Mouse (Mus musculus): ENCODE data around the gene Rpa1. TPM values are rescaled to one million over a fixed set of nuclear protein-coding genes. Genes with fewer than 3 reads are reported as not detected.
A peak's percentile ranks its signal among the peaks of the same experiment; 100 is the strongest.

Rpa1 gene
- polyA plus RNA-seq, 1 experiment from 2014 or later = 149 TPM

DNA sequence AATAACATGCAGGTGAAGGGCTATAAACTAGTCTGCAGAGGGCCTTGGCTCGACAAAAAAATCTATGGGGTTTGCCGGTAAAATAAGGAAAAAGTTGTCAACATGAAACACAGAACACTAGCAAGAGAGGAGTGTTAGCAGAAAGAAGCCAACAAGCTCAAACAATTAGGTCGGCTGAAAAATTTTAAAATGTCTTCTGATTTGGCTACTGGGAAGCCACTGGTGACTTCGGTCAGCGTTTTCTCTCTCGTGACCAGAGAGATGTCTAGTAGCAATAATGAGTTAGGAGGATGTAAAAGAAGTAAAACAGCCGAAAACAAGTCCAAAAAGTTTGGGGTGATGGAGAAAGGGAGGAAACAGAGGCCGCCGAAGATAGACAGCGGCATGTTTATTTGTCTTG is 528 bp downstream of the Rpa1 start:
- 1% methylated on average over 10 of the region's 10 CpGs for WGBS
- Histone ChIP-seq H3K9ac (ENCODE audit: low read depth, low read length) (peak overlapping the region; percentile 93), H3K4me3 (ENCODE audit: low read depth, low read length) (peak overlapping the region; percentile 77), H3K4me1 (replicated peaks; ENCODE audit: control insufficient read depth, insufficient read depth, low read length) (peaks cover 34% of the 10 kb centered on the region), H3K36me3 (ENCODE audit: control insufficient read depth, insufficient read depth, low read length) (no peaks in the 10 kb centered on the region), H3K9me3 (ENCODE audit: control insufficient read depth, low read length) (no peaks in the 10 kb centered on the region), H3K27ac (ENCODE audit: low read depth, low read length) (peak overlapping the region; percentile 67; the same call in 1 of the 2 replicates), H3K27me3 (replicated peaks; ENCODE audit: control insufficient read depth, insufficient read depth, low read length) (no peaks in the 10 kb centered on the region), H3K4me2 (peak overlapping the region; percentile 91)
- no peak for ATAC-seq (replicated peaks; ENCODE audit: low FRiP score)
- DNase-seq (ENCODE audit: low spot score) = no peak

GRCm38 (mm10) chr11:75347188-75347585 is 937 bp downstream of the Rpa1 start:
- 0 out of 2 replicates have a peak, but pooled peaks cover under 1% of the 10 kb centered on the region for H3K36me3 ChIP-seq (ENCODE audit: control insufficient read depth, insufficient read depth, low read length)
- no peaks in the 10 kb centered on the region for H3K9me3 ChIP-seq (ENCODE audit: control insufficient read depth, low read length)
- peak overlapping the region; percentile 91 for H3K4me2 ChIP-seq
- 0 out of 2 replicates have a peak overlapping the region, but pooled peaks have one; percentile 67 for H3K27ac ChIP-seq (ENCODE audit: low read depth, low read length)
- peak overlapping the region; percentile 93 for H3K9ac ChIP-seq (ENCODE audit: low read depth, low read length)
- no peaks in the 10 kb centered on the region for H3K27me3 ChIP-seq (replicated peaks; ENCODE audit: control insufficient read depth, insufficient read depth, low read length)
- peak overlapping the region; percentile 77 for H3K4me3 ChIP-seq (ENCODE audit: low read depth, low read length)
- peaks cover 34% of the 10 kb centered on the region for H3K4me1 ChIP-seq (replicated peaks; ENCODE audit: control insufficient read depth, insufficient read depth, low read length)
- no peak for DNase-seq (ENCODE audit: low spot score)
- 47% methylated on average over 10 of the region's 10 CpGs for WGBS
- ATAC-seq (replicated peaks; ENCODE audit: low FRiP score) = no peak

GRCm38 (mm10) chr11:75346556-75347187 is 1.5 kb downstream of the Rpa1 start:
- Histone ChIP-seq H3K27me3 (replicated peaks; ENCODE audit: control insufficient read depth, insufficient read depth, low read length) (no peaks in the 10 kb centered on the region), H3K27ac (ENCODE audit: low read depth, low read length) (no peak overlapping the region), H3K4me2 (peak overlapping the region; percentile 91), H3K9ac (ENCODE audit: low read depth, low read length) (peak overlapping the region; percentile 53), H3K9me3 (ENCODE audit: control insufficient read depth, low read length) (no peaks in the 10 kb centered on the region), H3K4me1 (replicated peaks; ENCODE audit: control insufficient read depth, insufficient read depth, low read length) (peaks cover 34% of the 10 kb centered on the region), H3K4me3 (ENCODE audit: low read depth, low read length) (peak overlapping the region; percentile 77), H3K36me3 (ENCODE audit: control insufficient read depth, insufficient read depth, low read length) (peaks cover 2% of the 10 kb centered on the region; the same call in 1 of the 2 replicates)
- ATAC-seq (replicated peaks; ENCODE audit: low FRiP score) (no peak), DNase-seq (ENCODE audit: low spot score) (no peak)
- WGBS = 82% methylated on average over 3 of the region's 4 CpGs

DNA sequence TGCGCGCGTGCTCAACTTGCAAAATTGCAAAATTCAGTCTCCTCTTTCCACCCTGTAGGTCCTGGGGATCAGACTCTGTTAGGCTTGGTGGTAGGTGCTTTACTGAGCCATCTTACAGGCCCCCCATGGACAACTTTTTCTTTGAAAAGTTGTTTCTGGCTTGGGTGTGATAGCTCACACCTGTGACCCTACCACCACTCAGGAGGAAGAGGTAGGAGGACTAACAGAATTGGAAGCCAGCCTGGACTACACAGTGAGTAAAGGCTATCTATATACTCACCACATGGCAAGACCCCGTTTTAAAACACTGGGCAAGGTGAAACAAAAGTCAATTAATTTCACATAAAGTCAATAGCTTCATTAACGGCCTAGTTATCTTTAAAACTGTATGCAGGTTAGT is 3.4 kb downstream of the Rpa1 start:
- ATAC-seq (replicated peaks; ENCODE audit: low FRiP score) (no peak), DNase-seq (ENCODE audit: low spot score) (no peak)
- Histone ChIP-seq H3K4me2 (no peak overlapping the region), H3K27me3 (replicated peaks; ENCODE audit: control insufficient read depth, insufficient read depth, low read length) (no peaks in the 10 kb centered on the region), H3K36me3 (ENCODE audit: control insufficient read depth, insufficient read depth, low read length) (peaks cover 16% of the 10 kb centered on the region; the same call in 1 of the 2 replicates), H3K27ac (ENCODE audit: low read depth, low read length) (0 out of 2 replicates have a peak overlapping the region, but pooled peaks have one; percentile 7), H3K4me1 (replicated peaks; ENCODE audit: control insufficient read depth, insufficient read depth, low read length) (peaks cover 29% of the 10 kb centered on the region), H3K9me3 (ENCODE audit: control insufficient read depth, low read length) (no peaks in the 10 kb centered on the region), H3K9ac (ENCODE audit: low read depth, low read length) (no peak overlapping the region), H3K4me3 (ENCODE audit: low read depth, low read length) (no peak overlapping the region)
- 89% methylated on average over 5 of the region's 5 CpGs for WGBS

DNA sequence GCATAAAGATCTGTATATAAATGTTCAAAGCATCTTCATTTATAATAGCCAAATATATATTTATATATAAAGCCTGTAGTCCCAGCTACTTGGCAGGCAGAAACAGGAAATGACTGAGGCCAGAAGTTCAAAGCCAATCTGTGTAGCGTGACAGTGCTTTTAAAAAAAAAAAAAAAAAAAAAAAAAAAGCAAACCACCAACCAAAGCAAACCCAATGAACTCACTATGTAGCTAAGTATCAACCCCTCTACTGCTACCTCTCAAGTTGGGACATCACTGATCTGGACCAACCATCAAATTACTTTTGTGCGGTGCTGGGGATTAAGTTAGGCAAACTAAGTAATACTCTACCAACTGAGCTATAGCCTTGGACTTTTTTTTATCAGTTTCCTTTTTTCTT is 4.0 kb downstream of the Rpa1 start:
- H3K36me3 ChIP-seq (ENCODE audit: control insufficient read depth, insufficient read depth, low read length) = peaks cover 20% of the 10 kb centered on the region; the same call in 1 of the 2 replicates
- 76% methylated on average over 2 of the region's 2 CpGs for WGBS
- H3K4me1 ChIP-seq (replicated peaks; ENCODE audit: control insufficient read depth, insufficient read depth, low read length) = peaks cover 29% of the 10 kb centered on the region
- no peak for ATAC-seq (replicated peaks; ENCODE audit: low FRiP score)
- no peak overlapping the region for H3K4me3 ChIP-seq (ENCODE audit: low read depth, low read length)
- no peak for DNase-seq (ENCODE audit: low spot score)
- no peak overlapping the region for H3K27ac ChIP-seq (ENCODE audit: low read depth, low read length)
- no peak overlapping the region for H3K9ac ChIP-seq (ENCODE audit: low read depth, low read length)
- H3K4me2 ChIP-seq = no peak overlapping the region
- H3K27me3 ChIP-seq (replicated peaks; ENCODE audit: control insufficient read depth, insufficient read depth, low read length) = no peaks in the 10 kb centered on the region
- H3K9me3 ChIP-seq (ENCODE audit: control insufficient read depth, low read length) = no peaks in the 10 kb centered on the region

GRCm38 (mm10) chr11:75343096-75343495 is 5.0 kb downstream of the Rpa1 start:
- H3K36me3 ChIP-seq (ENCODE audit: control insufficient read depth, insufficient read depth, low read length) = peaks cover 25% of the 10 kb centered on the region; the same call in 1 of the 2 replicates
- no peak overlapping the region for H3K4me2 ChIP-seq
- H3K27ac ChIP-seq (ENCODE audit: low read depth, low read length) = no peak overlapping the region
- H3K9me3 ChIP-seq (ENCODE audit: control insufficient read depth, low read length) = no peaks in the 10 kb centered on the region
- 85% methylated on average over 2 of the region's 2 CpGs for WGBS
- no peak overlapping the region for H3K4me3 ChIP-seq (ENCODE audit: low read depth, low read length)
- DNase-seq (ENCODE audit: low spot score) (no peak), ATAC-seq (replicated peaks; ENCODE audit: low FRiP score) (no peak)
- peaks cover 27% of the 10 kb centered on the region for H3K4me1 ChIP-seq (replicated peaks; ENCODE audit: control insufficient read depth, insufficient read depth, low read length)
- H3K27me3 ChIP-seq (replicated peaks; ENCODE audit: control insufficient read depth, insufficient read depth, low read length) = no peaks in the 10 kb centered on the region
- H3K9ac ChIP-seq (ENCODE audit: low read depth, low read length) = no peak overlapping the region

GRCm38 (mm10) chr11:75340698-75341345 is 7.3 kb downstream of the Rpa1 start:
- Histone ChIP-seq H3K27me3 (replicated peaks; ENCODE audit: control insufficient read depth, insufficient read depth, low read length) (no peaks in the 10 kb centered on the region), H3K36me3 (ENCODE audit: control insufficient read depth, insufficient read depth, low read length) (peaks cover 28% of the 10 kb centered on the region), H3K27ac (ENCODE audit: low read depth, low read length) (no peak overlapping the region), H3K4me3 (ENCODE audit: low read depth, low read length) (no peak overlapping the region), H3K9ac (ENCODE audit: low read depth, low read length) (no peak overlapping the region), H3K4me1 (replicated peaks; ENCODE audit: control insufficient read depth, insufficient read depth, low read length) (peaks cover 32% of the 10 kb centered on the region), H3K4me2 (no peak overlapping the region), H3K9me3 (ENCODE audit: control insufficient read depth, low read length) (no peaks in the 10 kb centered on the region)
- DNase-seq (ENCODE audit: low spot score) = no peak
- 92% methylated on average over 12 of the region's 12 CpGs for WGBS
- no peak for ATAC-seq (replicated peaks; ENCODE audit: low FRiP score)

GRCm38 (mm10) chr11:75340076-75340475 is 8.0 kb downstream of the Rpa1 start:
- peaks cover 32% of the 10 kb centered on the region for H3K36me3 ChIP-seq (ENCODE audit: control insufficient read depth, insufficient read depth, low read length)
- H3K9me3 ChIP-seq (ENCODE audit: control insufficient read depth, low read length) = no peaks in the 10 kb centered on the region
- peaks cover 28% of the 10 kb centered on the region for H3K4me1 ChIP-seq (replicated peaks; ENCODE audit: control insufficient read depth, insufficient read depth, low read length)
- no peak for DNase-seq (ENCODE audit: low spot score)
- no peak overlapping the region for H3K4me2 ChIP-seq
- H3K4me3 ChIP-seq (ENCODE audit: low read depth, low read length) = no peak overlapping the region
- no peaks in the 10 kb centered on the region for H3K27me3 ChIP-seq (replicated peaks; ENCODE audit: control insufficient read depth, insufficient read depth, low read length)
- H3K27ac ChIP-seq (ENCODE audit: low read depth, low read length) = no peak overlapping the region
- no peak overlapping the region for H3K9ac ChIP-seq (ENCODE audit: low read depth, low read length)
- no peak for ATAC-seq (replicated peaks; ENCODE audit: low FRiP score)
- WGBS = 92% methylated on average over 14 of the region's 14 CpGs
